ENCODE assay signal across 19 mouse cellular contexts in the genomic region with DNA sequence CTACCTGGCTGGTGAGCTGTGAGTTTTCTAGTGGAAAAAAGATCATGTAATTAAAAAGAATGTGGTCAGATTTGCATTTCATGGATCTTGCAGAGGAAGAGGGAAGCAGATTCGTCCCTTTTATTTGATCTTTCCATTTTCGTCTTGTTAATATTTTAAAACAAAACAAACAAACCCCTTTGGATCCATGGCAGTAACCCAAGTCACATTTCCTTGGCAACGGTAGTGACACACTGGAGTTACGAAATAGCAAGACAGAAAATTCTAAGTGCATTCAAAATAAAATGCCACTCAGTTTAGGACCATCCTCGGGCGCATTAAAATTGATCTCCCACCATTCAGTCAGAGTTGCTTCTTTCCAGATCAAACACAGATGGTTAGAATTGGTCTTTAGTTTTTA. TPM values are rescaled to one million over a fixed set of nuclear protein-coding genes. Genes with fewer than 3 reads are reported as not detected.
DNase-seq lines count a peak whose midpoint lies in the region; TF ChIP-seq lines count a peak whose summit lies in the region.
"Had no signal": no experiment of that assay in that cellular context is flagged by ENCODE, and none has a peak within 500 bp of the region (broad histone marks: within the 10 kb centered on the region; RNA-seq: fewer than 3 reads in every experiment).

No protein-coding gene starts in this region.

- TF ChIP-seq CTCF in kidney, adult 2 months (conservative IDR thresholded peaks at IDR 0.05; ENCODE audit: insufficient read depth, insufficient read length, low read depth, low read length) = no peak

- 63% methylated on average over 6 of the region's 6 CpGs for WGBS in kidney, adult 2 months

- H3K4me3 ChIP-seq in kidney, adult 2 months (ENCODE audit: insufficient read depth, low read depth, low read length) = no peak overlapping the region
- H3K4me3 ChIP-seq: embryonic facial prominence, embryonic 12.5 days; forebrain, embryonic 15.5 days; gastrocnemius, adult 2 months; heart, embryonic 12.5 days; hindbrain, embryonic 10.5 days had no signal

- H3K27me3 ChIP-seq in kidney, adult 2 months (replicated peaks; ENCODE audit: control insufficient read depth, insufficient read depth, low read length) = no peaks in the 10 kb centered on the region; the same call in 1 of the 2 replicates

- no peaks in the 10 kb centered on the region for H3K4me1 ChIP-seq in kidney, adult 2 months (ENCODE audit: control insufficient read depth, insufficient read depth, low read length)
- H3K4me1 ChIP-seq: embryonic facial prominence, embryonic 12.5 days had no signal

- no peaks in the 10 kb centered on the region for H3K36me3 ChIP-seq in kidney, adult 2 months (ENCODE audit: control insufficient read depth, insufficient read depth, low read length)
- H3K36me3 ChIP-seq: embryonic facial prominence, embryonic 12.5 days; forebrain, embryonic 15.5 days; heart, embryonic 12.5 days; hindbrain, embryonic 10.5 days had no signal

- peak; percentile 43 for DNase-seq in kidney, adult 2 months
- no peak for DNase-seq in kidney, postnatal 25 days
- peak; percentile 32 for DNase-seq in layer of hippocampus, adult 9-11 months
- DNase-seq in layer of hippocampus, adult 9-10 months (ENCODE audit: low spot score) = no peak
- peak; percentile 12 for DNase-seq in lung, postnatal 10 days
- no peak for DNase-seq in lung, postnatal 25 days (ENCODE audit: low spot score)
- DNase-seq in adipocyte (ENCODE audit: low spot score) = peak; percentile 5
- DNase-seq in urinary bladder, adult 2 months (ENCODE audit: low spot score) = no peak
- DNase-seq: adrenal gland, postnatal 14 days; cerebellum, adult 11-12 months; cerebellum, adult 9-10 months; cerebellum, postnatal 25 days; gastrocnemius, adult 2 months; gastrocnemius, postnatal 25 days had no signal

- no peak for TF ChIP-seq POLR2A in kidney, adult 2 months (IDR thresholded peaks at IDR 0.05; ENCODE audit: low read depth, low read length)

- no peak overlapping the region for H3K27ac ChIP-seq in kidney, adult 2 months (ENCODE audit: insufficient read depth, low read depth, low read length)
- H3K27ac ChIP-seq: embryonic facial prominence, embryonic 12.5 days; forebrain, embryonic 15.5 days; gastrocnemius, adult 2 months; hindbrain, embryonic 10.5 days had no signal

RNA-seq across cellular contexts. Expression of a gene that starts 25.8 kb away (rescaled TPM):
- 7.2 and 7.4 TPM in 2 replicates for polyA plus RNA-seq in kidney, adult 2 months (2012; rRNA removed)
- polyA plus RNA-seq in urinary bladder, adult 2 months (2012; rRNA removed) = not detected in 2 replicates
- polyA plus RNA-seq: C2C12 had no signal

Comparison
In these comparisons a context has a peak if more than half of its experiments do, and no peak if none do; other contexts are left out.
1. DNase-seq: peak in kidney, adult 2 months (single experiment), layer of hippocampus, adult 9-11 months (single experiment), lung, postnatal 10 days (single experiment) and adipocyte (single experiment); none in kidney, postnatal 25 days (0 of 2), layer of hippocampus, adult 9-10 months (single experiment), lung, postnatal 25 days (single experiment) and urinary bladder, adult 2 months (single experiment).